Mouse (Mus musculus): ENCODE data around the gene Nmu. TPM values are rescaled to one million over a fixed set of nuclear protein-coding genes. Genes with fewer than 3 reads are reported as not detected.

Nmu gene
- polyA plus RNA-seq, 1 experiment from 2014 or later, result 0.17 TPM

DNA sequence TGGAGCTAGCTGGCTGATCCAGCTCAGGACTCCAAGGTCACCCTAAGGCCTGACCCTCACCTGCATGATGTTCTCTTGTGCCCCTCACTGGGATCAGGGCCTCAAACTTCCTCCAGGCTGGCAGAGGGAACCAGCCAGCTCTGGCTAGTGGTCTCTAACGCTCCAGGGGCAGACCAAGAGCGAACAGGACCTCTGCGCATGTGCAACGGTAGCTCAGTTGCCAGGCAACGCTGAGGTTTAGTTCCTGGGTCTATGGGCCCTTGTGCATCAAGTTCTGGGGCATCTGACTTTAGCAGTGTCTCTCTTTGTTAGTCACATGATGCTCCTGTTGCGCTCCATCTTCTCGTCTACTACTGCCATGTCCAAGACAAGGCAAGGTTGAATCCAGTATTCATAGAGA lies 32.6 kb downstream of the Nmu start, which contains the start of gene Pdcl2:
Gene Pdcl2 (minus strand): TSS at position 204 of the 400 bp plus-strand sequence.
- no peaks in the 10 kb centered on the region for H3K27me3 ChIP-seq (ENCODE audit: control insufficient read depth, insufficient read depth, low read length)
- H3K4me1 ChIP-seq (ENCODE audit: control insufficient read depth, insufficient read depth, low read length), result no peaks in the 10 kb centered on the region
- H3K36me3 ChIP-seq (ENCODE audit: control insufficient read depth, insufficient read depth, low read length), result no peaks in the 10 kb centered on the region
- H3K9me3 ChIP-seq (replicated peaks; ENCODE audit: control insufficient read depth, low read length), result no peaks in the 10 kb centered on the region
- no peak within 1 kb of the TSS for H3K27ac ChIP-seq (ENCODE audit: low read length)
- H3K4me3 ChIP-seq (replicated peaks; ENCODE audit: low read length), result no peak within 1 kb of the TSS
- H3K4me2 ChIP-seq (ENCODE audit: low read depth, low read length), result no peak within 1 kb of the TSS
- H3K9ac ChIP-seq (ENCODE audit: low read length), result no peak within 1 kb of the TSS
- no peak for ATAC-seq (ENCODE audit: insufficient read depth, low FRiP score)
- WGBS, result 96% methylated on average over 7 of the region's 7 CpGs

DNA sequence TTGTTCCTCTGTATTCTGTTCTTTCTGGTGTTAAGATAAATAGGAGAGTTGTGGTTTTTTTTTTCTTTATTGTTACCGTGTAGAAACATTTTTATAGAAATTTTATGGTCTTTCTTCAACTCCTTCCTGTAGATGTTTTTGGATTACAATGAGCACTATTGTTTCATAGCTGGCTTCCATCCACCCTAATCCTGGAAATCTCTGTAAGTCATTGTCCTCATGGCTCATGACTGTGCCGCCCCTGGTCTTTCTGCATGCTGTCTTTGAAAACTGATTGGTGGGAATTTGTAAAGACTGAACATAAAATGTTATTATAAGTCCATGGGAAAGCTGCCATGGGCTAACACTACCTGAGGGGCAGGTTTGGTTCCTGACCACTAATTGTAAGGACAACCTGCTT lies 36.3 kb downstream of the Nmu start:
- ATAC-seq (ENCODE audit: insufficient read depth, low FRiP score), result no peak

DNA sequence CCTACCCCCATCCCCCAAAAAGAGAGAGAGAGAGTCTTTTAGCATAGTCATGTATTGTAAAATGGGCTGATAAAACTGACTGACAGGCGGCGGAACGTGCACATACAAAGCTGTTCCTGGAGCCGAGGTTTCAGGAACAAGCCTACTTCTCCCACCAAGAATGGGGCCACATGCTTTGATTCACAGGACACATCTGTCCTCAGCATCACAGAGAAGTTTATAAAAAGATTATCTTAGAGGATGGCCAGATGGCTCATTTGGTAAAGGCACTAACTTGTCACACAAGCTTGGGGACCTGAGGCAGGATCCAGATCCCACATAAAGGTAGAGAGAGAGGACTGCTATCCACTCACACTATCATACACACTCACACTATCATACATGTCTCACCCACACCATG lies 38.5 kb downstream of the Nmu start:
- Histone ChIP-seq H3K36me3 (ENCODE audit: control insufficient read depth, insufficient read depth, low read length) (no peaks in the 10 kb centered on the region), H3K27me3 (ENCODE audit: control insufficient read depth, insufficient read depth, low read length) (no peaks in the 10 kb centered on the region), H3K4me3 (replicated peaks; ENCODE audit: low read length) (no peak overlapping the region), H3K9me3 (replicated peaks; ENCODE audit: control insufficient read depth, low read length) (no peaks in the 10 kb centered on the region), H3K9ac (ENCODE audit: low read length) (no peak overlapping the region), H3K4me1 (ENCODE audit: control insufficient read depth, insufficient read depth, low read length) (no peaks in the 10 kb centered on the region), H3K4me2 (ENCODE audit: low read depth, low read length) (no peak overlapping the region), H3K27ac (ENCODE audit: low read length) (no peak overlapping the region)
- ATAC-seq (ENCODE audit: insufficient read depth, low FRiP score), result no peak
- WGBS, result 85% methylated on average over 4 of the region's 4 CpGs

More for the DNA sequence above, 36.3 kb downstream of the Nmu start:
- no peak overlapping the region for H3K4me3 ChIP-seq (replicated peaks; ENCODE audit: low read length)
- no peaks in the 10 kb centered on the region for H3K27me3 ChIP-seq (ENCODE audit: control insufficient read depth, insufficient read depth, low read length)
- H3K4me2 ChIP-seq (ENCODE audit: low read depth, low read length), result no peak overlapping the region
- H3K9me3 ChIP-seq (replicated peaks; ENCODE audit: control insufficient read depth, low read length), result no peaks in the 10 kb centered on the region
- no peak overlapping the region for H3K27ac ChIP-seq (ENCODE audit: low read length)
- H3K9ac ChIP-seq (ENCODE audit: low read length), result no peak overlapping the region
- H3K4me1 ChIP-seq (ENCODE audit: control insufficient read depth, insufficient read depth, low read length), result no peaks in the 10 kb centered on the region
- 68% methylated on average over 2 of the region's 2 CpGs for WGBS
- H3K36me3 ChIP-seq (ENCODE audit: control insufficient read depth, insufficient read depth, low read length), result no peaks in the 10 kb centered on the region

DNA sequence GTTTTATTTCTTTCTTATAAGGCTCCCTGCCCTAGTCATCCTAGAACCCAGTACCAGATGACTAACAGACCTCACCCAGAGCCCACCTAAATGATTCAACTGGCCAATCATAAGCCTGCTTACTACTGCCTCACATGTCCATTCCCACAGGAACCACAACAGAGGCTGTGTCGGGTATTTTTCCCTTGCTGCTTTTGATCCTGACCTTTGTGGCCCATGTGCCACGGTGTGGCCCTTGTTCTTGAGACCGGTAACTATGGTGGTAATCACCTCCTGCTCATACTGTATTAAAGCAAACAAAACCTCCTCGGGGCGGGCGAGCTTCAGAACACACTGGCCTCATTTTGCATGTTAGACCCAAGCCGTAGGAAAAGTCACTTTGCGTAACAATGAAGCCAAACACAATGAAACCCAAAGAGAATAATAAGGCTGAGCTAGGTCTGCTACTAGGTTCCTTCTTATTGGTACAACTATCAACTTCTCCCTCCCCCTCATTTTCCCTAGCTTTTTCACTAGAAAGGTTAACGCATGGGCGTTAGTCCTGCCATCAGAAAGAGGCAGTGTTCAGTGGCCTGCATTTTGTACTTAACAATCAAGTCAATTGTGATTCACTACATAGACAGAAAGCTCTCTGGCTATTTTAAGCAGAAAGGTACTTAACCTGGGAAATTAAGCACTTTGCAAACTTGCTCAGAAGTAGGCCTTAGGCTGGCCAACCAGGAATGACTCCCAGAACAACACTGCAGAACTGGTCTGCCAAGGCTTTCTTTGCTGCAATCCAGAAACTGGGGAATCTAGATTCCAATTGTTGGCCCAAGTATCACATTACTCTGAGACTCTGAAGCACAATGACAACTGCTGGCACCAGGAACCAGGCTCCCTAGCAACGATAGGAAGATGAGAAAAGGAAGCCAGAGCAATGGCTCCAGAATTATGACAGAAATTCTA lies 42.1 kb downstream of the Nmu start:
- H3K27ac ChIP-seq (ENCODE audit: low read length), result peak overlapping the region; percentile 60; the same call in 1 of the 2 replicates
- no peak overlapping the region for H3K4me2 ChIP-seq (ENCODE audit: low read depth, low read length)
- 46% methylated on average over 11 of the region's 11 CpGs for WGBS
- H3K4me1 ChIP-seq (ENCODE audit: control insufficient read depth, insufficient read depth, low read length), result no peaks in the 10 kb centered on the region
- H3K36me3 ChIP-seq (ENCODE audit: control insufficient read depth, insufficient read depth, low read length), result no peaks in the 10 kb centered on the region
- no peak; the same call in 1 of the 2 replicates for ATAC-seq (ENCODE audit: insufficient read depth, low FRiP score)
- H3K4me3 ChIP-seq (replicated peaks; ENCODE audit: low read length), result no peak overlapping the region
- no peak overlapping the region for H3K9ac ChIP-seq (ENCODE audit: low read length)
- no peaks in the 10 kb centered on the region for H3K9me3 ChIP-seq (replicated peaks; ENCODE audit: control insufficient read depth, low read length)
- H3K27me3 ChIP-seq (ENCODE audit: control insufficient read depth, insufficient read depth, low read length), result no peaks in the 10 kb centered on the region

DNA sequence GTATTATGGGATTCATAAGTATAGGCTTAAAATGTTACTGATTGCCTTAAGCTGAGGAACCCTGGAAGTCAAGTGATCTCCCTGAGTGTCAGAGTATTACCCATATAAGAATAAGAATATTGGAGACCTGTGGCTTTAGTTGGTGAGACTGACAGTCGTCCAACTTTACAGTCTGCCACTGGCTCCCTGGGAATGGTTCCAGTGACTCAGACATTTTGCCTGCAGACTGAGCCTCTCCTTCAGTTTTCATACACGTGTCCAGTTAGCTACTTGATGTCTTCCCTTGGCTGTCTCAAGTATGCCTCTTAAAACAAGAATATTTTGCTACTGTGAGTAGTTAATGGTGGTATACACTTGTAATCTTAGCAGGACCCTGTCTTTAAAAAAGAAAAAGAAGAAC lies 55.4 kb downstream of the Nmu start:
- peaks cover 8% of the 10 kb centered on the region for H3K4me1 ChIP-seq (ENCODE audit: control insufficient read depth, insufficient read depth, low read length)
- H3K9me3 ChIP-seq (replicated peaks; ENCODE audit: control insufficient read depth, low read length), result no peaks in the 10 kb centered on the region
- H3K36me3 ChIP-seq (ENCODE audit: control insufficient read depth, insufficient read depth, low read length), result no peaks in the 10 kb centered on the region
- H3K27ac ChIP-seq (ENCODE audit: low read length), result no peak overlapping the region
- no peak overlapping the region for H3K4me3 ChIP-seq (replicated peaks; ENCODE audit: low read length)
- no peak overlapping the region for H3K4me2 ChIP-seq (ENCODE audit: low read depth, low read length)
- no peak overlapping the region for H3K9ac ChIP-seq (ENCODE audit: low read length)
- ATAC-seq (ENCODE audit: insufficient read depth, low FRiP score), result no peak
- 67% methylated on average over 2 of the region's 2 CpGs for WGBS
- no peaks in the 10 kb centered on the region for H3K27me3 ChIP-seq (ENCODE audit: control insufficient read depth, insufficient read depth, low read length)

DNA sequence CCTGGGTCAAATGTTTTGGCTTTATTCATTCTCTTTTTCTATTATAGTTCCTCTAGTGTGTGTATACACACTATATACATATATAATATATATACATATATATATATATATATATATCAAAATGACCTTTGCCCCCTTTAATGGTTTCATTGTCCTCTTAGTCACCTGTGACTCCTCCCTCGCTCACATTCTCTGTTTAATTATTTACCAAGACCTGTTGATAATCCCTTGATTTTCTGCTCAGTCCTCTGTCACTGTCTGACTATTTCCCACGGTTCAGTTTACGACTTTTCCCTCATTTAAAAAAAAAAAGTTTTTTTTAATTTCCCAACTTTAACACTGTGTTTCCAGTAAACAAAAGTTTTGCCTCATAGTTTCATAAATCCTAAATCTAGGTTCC lies 57.3 kb downstream of the Nmu start:
- no peak overlapping the region for H3K4me3 ChIP-seq (replicated peaks; ENCODE audit: low read length)
- peak overlapping the region; percentile 62; the same call in 1 of the 2 replicates for H3K27ac ChIP-seq (ENCODE audit: low read length)
- H3K36me3 ChIP-seq (ENCODE audit: control insufficient read depth, insufficient read depth, low read length), result no peaks in the 10 kb centered on the region
- H3K9me3 ChIP-seq (replicated peaks; ENCODE audit: control insufficient read depth, low read length), result no peaks in the 10 kb centered on the region
- H3K4me2 ChIP-seq (ENCODE audit: low read depth, low read length), result no peak overlapping the region
- no peak overlapping the region for H3K9ac ChIP-seq (ENCODE audit: low read length)
- peaks cover 17% of the 10 kb centered on the region for H3K4me1 ChIP-seq (ENCODE audit: control insufficient read depth, insufficient read depth, low read length)
- no peak for ATAC-seq (ENCODE audit: insufficient read depth, low FRiP score)
- WGBS, result 48% methylated on average over 3 of the region's 3 CpGs
- no peaks in the 10 kb centered on the region for H3K27me3 ChIP-seq (ENCODE audit: control insufficient read depth, insufficient read depth, low read length)

DNA sequence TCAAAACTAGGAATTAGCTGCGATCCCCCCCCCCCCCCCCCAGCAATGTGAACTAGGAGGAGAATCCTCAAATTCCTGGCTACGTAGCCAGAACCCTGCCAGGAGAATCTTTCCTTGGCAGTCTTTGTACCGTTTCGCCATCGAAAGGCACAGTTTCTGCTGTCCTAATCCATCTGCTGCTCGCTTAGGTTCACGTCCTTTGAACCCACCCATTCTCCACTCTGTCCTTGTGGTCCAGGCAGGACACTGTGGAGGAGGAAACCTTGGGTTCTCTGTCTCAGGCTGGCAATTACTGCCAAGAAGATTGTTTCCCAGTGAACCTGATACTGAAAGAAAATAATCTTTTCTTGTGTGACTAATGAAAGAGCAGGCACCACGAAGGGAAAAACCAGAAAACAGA lies 58.0 kb downstream of the Nmu start:
- peak overlapping the region; percentile 58 for H3K9ac ChIP-seq (ENCODE audit: low read length)
- WGBS, result 9% methylated on average over 8 of the region's 8 CpGs
- ATAC-seq (ENCODE audit: insufficient read depth, low FRiP score), result no peak
- peak overlapping the region; percentile 62 for H3K27ac ChIP-seq (ENCODE audit: low read length)
- no peaks in the 10 kb centered on the region for H3K27me3 ChIP-seq (ENCODE audit: control insufficient read depth, insufficient read depth, low read length)
- peak overlapping the region; percentile 92 for H3K4me3 ChIP-seq (replicated peaks; ENCODE audit: low read length)
- peak overlapping the region; percentile 85 for H3K4me2 ChIP-seq (ENCODE audit: low read depth, low read length)
- H3K9me3 ChIP-seq (replicated peaks; ENCODE audit: control insufficient read depth, low read length), result no peaks in the 10 kb centered on the region
- H3K36me3 ChIP-seq (ENCODE audit: control insufficient read depth, insufficient read depth, low read length), result no peaks in the 10 kb centered on the region
- H3K4me1 ChIP-seq (ENCODE audit: control insufficient read depth, insufficient read depth, low read length), result peaks cover 17% of the 10 kb centered on the region

DNA sequence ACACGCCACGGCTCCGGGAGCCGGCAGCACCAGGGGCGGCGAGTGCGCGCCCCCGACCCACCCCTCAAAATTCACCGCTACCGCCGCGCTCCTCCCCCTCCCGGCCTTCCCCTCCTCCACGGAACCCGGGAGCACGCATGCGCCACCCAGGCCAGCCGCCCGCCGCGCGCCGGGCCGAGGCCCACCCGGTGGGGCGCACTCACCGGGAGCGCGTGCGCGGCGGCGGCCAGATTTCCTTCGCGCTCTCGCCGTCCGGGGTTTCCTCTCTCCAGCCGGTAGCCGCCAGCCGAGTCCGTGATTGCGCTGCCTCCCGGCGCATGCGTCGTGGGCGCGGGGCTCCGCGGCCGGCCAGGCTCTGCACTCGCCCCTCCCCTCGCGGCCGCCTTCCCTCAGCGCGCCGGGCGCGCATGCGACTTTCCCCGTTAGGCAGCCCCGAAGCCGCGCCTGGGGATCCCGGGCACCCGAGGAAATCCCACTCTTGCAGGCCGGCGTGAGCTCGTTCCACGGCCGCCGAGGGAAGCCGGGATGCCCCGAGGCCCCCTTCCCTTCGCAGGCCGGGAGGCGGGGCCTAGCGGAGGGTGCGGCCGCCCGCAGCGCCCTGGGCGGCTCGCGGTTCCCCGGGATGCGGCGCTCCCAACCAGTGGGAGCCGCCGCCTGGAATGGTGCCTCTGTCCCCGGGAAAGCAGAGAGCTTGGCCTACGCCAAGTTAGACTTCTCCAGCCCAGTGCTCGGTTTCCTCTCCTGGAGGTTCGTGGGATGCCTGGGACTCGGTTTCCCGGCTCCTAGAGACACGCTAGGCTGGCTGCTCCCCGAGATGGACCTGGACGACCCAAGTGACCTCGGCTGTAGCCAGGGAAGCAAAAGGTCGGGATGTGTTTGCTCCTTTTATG lies 58.9 kb downstream of the Nmu start, which contains the start of gene Clock:
Gene Clock (minus strand): TSS at position 341 of the 890 bp plus-strand sequence.
- WGBS, result under 1% methylated on average over 98 of the region's 104 CpGs
- peak; percentile 87 for ATAC-seq (ENCODE audit: insufficient read depth, low FRiP score)
- Histone ChIP-seq H3K4me1 (ENCODE audit: control insufficient read depth, insufficient read depth, low read length) (peaks cover 17% of the 10 kb centered on the region), H3K36me3 (ENCODE audit: control insufficient read depth, insufficient read depth, low read length) (no peaks in the 10 kb centered on the region), H3K4me3 (replicated peaks; ENCODE audit: low read length) (peak within 1 kb of the TSS; percentile 92), H3K9me3 (replicated peaks; ENCODE audit: control insufficient read depth, low read length) (no peaks in the 10 kb centered on the region), H3K27ac (ENCODE audit: low read length) (peak within 1 kb of the TSS; percentile 98), H3K4me2 (ENCODE audit: low read depth, low read length) (peak within 1 kb of the TSS; percentile 85), H3K27me3 (ENCODE audit: control insufficient read depth, insufficient read depth, low read length) (no peaks in the 10 kb centered on the region), H3K9ac (ENCODE audit: low read length) (peak within 1 kb of the TSS; percentile 97)

Data from stomach, embryonic 16.5 days (tissue).